Mouse (Mus musculus) hindbrain, postnatal 0 days (tissue): ENCODE results near the gene Tor1aip1. TPM values are rescaled to one million over a fixed set of nuclear protein-coding genes. Genes with fewer than 3 reads are reported as not detected.

Source experiments
- ATAC-seq: fragments of 200-750 bp; cut with Nextera tagmentation; 2 replicates; pipeline ENCODE4 v1.8.0; 2017; ENCODE audit warnings: mild to moderate bottlenecking, moderate TSS enrichment, moderate library complexity
- DNase-seq: peaks from one replicate; pipeline ENCODE4 v3.0.0-alpha.2; 2015; ENCODE audit warnings: low spot score
- H3K27ac ChIP-seq: fragments of 300-500 bp; sonication (generic); 2 replicates; pipeline ENCODE4 v1.5.1; 2014; ENCODE audit warnings: mild to moderate bottlenecking
- H3K27me3 ChIP-seq: fragments of 300-500 bp; sonication (generic); 2 replicates; pipeline ENCODE4 v1.6.1; 2014; ENCODE audit warnings: low read length, mixed read lengths; ENCODE audit not compliant: insufficient read depth
- H3K36me3 ChIP-seq: fragments of 300-500 bp; sonication (generic); 2 replicates; pipeline ENCODE4 v1.6.1; 2014; ENCODE audit warnings: low read length, mixed read lengths; ENCODE audit not compliant: insufficient read depth
- H3K4me1 ChIP-seq: fragments of 300-500 bp; sonication (generic); 2 replicates; pipeline ENCODE4 v1.6.1; 2014; ENCODE audit warnings: antibody characterized with exemption, low read length, mixed read lengths; ENCODE audit not compliant: insufficient read depth
- H3K4me2 ChIP-seq: fragments of 300-500 bp; sonication (generic); 2 replicates; pipeline ENCODE4 v1.6.1; 2014; ENCODE audit warnings: low read depth, mild to moderate bottlenecking, low read length, moderate library complexity, mixed read lengths
- H3K4me3 ChIP-seq: fragments of 300-500 bp; sonication (generic); 2 replicates; pipeline ENCODE4 v1.5.1; 2014; ENCODE audit warnings: low read length
- H3K9ac ChIP-seq: fragments of 300-500 bp; sonication (generic); replicated peaks from 2 replicates; pipeline ENCODE4 v1.6.1; 2014; ENCODE audit warnings: mild to moderate bottlenecking, low read length, moderate library complexity, mixed read lengths
- H3K9me3 ChIP-seq: fragments of 300-500 bp; sonication (generic); 2 replicates; pipeline ENCODE4 v1.6.1; 2016; ENCODE audit warnings: low read length, mixed read lengths
- CTCF ChIP-seq: IDR thresholded peaks from 2 replicates; pipeline ENCODE4 v1.5.1; 2016; ENCODE audit warnings: antibody characterized with exemption, control low read depth, low read depth
- WGBS: fragments of 180-500 bp; shearing (Covaris S2); extraction: QIAGEN DNeasy Blood & Tissue Kit; methylation state at CpG from one replicate; pipeline ENCODE4 v1.1.7; 2014; 5-methylcytosine and 5-hydroxymethylcytosine counted together
- polyA plus RNA-seq: library from polyadenylated mRNA; unstranded; fragments of >200 nt; fragmentation: Nextera tagmentation; extraction: Ambion mirVana; gene quantifications from 2 replicates; pipeline ENCODE4 v1.2.1, GENCODE M21; 2015
- total RNA-seq: library from RNA; depleted of rRNA; stranded (reverse); fragments of >200 nt; gene quantifications from 2 replicates; pipeline ENCODE4 v1.2.3, GENCODE M21; 2014

Tor1aip1 gene
- total and polyA plus RNA-seq, 2 experiments from 2014 or later: 26.9 to 30.5 TPM

DNA sequence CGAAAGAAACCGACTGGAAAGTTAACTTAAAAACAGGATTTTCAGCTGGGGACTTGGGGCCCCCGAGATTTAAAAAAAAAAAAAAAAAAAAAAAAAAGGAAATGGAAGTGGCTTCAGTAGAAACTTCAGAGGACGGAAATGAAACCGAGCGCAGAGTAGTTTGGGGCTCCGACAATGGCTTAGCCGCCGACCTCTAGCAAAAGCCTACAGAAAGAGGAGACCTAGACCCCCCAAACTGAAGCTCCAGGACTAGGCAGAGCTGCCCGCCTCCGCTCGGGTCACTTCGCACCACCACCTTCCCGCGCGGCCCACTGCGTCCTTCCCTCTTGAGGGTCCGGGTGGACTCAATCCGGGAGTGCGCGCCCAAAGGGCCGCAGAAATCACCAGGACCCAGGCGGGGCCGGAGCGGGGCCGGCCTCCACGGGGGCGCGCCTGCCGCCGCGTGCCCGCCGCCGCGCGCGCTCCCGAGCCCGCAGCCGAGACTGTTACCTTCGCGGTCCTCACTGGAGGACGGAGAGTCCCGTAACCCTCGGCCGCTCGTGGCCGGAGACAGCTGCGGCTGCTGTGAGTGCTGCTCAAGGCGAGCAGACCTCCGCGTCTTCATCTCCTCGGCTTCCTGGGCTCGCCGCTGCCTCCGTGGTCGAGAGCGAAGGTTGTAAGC is 881 bp downstream of the Tor1aip1 start, which contains the start of gene Tor1aip2:
Gene Tor1aip2, plus strand, starts transcription at position 135 of the 661 bp plus-strand sequence.
- no peaks in the 10 kb centered on the region for H3K27me3 ChIP-seq
- H3K4me2 ChIP-seq: peak within 1 kb of the TSS; percentile 70
- WGBS: under 1% methylated on average over 58 of the region's 59 CpGs
- peak within 1 kb of the TSS; percentile 89 for H3K9ac ChIP-seq
- peak; percentile 90 for DNase-seq
- TF ChIP-seq CTCF: no peak
- peaks cover 4% of the 10 kb centered on the region; the same call in 1 of the 2 replicates for H3K4me1 ChIP-seq
- H3K36me3 ChIP-seq: peaks cover 11% of the 10 kb centered on the region; the same call in 1 of the 2 replicates
- H3K27ac ChIP-seq: peak within 1 kb of the TSS; percentile 100
- no peaks in the 10 kb centered on the region for H3K9me3 ChIP-seq
- H3K4me3 ChIP-seq: peak within 1 kb of the TSS; percentile 85
- peak; percentile 73 for ATAC-seq

DNA sequence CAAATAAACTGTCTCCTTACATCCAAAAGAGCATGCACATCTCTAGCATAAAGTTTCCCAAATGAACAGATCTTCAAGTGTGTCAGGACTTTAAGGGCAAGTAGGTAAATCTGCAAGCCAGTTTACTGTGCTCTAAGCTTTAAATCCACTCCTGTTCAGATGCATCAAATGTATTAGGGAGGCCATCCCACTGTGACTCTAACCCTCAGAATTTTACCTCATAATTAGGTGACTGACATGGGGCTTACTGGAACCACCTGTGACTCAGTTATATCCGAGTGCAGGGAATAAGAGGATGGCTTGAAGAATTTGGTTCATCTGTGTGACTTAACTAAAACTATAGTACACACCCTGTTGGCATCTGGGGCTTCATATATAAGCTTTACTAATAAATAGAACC is 1.6 kb downstream of the Tor1aip1 start:
- Histone ChIP-seq H3K27ac (no peak overlapping the region), H3K4me3 (peak overlapping the region; percentile 85)
- WGBS: 33% methylated on average over 1 of the region's 1 CpGs

DNA sequence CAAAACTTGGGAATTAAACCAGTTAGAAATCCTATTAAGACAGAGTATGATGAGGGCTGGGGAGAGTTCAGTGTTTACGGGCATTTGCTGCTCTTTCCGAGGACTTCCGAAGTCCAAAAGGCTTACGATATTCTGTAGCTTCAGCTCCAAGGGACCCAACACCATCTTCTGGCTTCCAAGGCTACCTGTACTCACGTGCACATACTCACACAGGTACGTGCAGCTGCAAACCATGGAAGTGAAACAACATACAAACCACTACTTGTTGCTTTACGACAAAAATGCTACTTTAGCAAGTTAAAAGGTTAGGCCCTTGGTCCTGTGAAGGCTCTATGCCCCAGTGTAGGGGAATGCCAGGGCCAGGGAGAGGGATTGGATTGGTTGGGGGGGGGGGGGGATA is 2.4 kb downstream of the Tor1aip1 start:
- no peak for DNase-seq
- Histone ChIP-seq H3K36me3 (peaks cover 13% of the 10 kb centered on the region; the same call in 1 of the 2 replicates), H3K9me3 (no peaks in the 10 kb centered on the region), H3K27me3 (no peaks in the 10 kb centered on the region), H3K9ac (no peak overlapping the region), H3K4me3 (no peak overlapping the region), H3K4me1 (peaks cover 4% of the 10 kb centered on the region; the same call in 1 of the 2 replicates), H3K4me2 (no peak overlapping the region), H3K27ac (no peak overlapping the region)
- ATAC-seq: no peak
- TF ChIP-seq CTCF: no peak
- WGBS: 97% methylated on average over 7 of the region's 7 CpGs

More for the DNA sequence above, 1.6 kb downstream of the Tor1aip1 start:
- Histone ChIP-seq H3K4me2 (peak overlapping the region; percentile 70), H3K4me1 (peaks cover 4% of the 10 kb centered on the region; the same call in 1 of the 2 replicates), H3K9ac (peak overlapping the region; percentile 89; the same call in 1 of the 2 replicates), H3K27me3 (no peaks in the 10 kb centered on the region), H3K36me3 (peaks cover 13% of the 10 kb centered on the region; the same call in 1 of the 2 replicates), H3K9me3 (no peaks in the 10 kb centered on the region)
- ATAC-seq (no peak), DNase-seq (no peak)
- no peak for TF ChIP-seq CTCF

DNA sequence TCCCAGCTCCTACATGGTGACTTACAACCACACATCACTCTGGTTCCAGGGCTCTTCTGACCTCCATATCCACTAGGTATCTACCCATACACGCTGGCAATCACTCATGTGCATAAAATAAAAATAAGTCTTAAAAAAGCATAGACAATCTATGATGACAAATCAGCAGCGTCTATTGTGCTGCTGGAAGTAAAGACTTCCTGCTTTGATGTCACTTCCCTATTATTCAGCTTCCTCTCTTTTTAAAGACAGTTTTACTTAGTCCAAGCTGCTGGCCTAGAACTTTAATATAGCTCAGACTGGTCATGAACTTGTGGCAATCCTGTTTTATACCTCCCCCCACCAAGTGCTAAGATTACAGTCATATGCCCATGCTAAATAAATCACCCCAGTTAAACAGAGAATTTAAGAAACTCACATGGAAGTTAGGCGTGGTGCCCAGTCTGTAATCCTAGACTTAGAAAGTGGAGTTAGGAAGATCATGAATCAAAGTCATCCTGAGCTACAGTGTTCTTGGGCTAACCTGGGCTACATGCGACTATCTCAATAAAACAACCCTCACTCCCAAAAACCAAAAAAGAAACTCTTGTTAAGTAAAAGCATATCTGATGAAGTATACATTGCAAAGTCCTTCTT is 7.8 kb downstream of the Tor1aip1 start:
- peaks cover 21% of the 10 kb centered on the region; the same call in 1 of the 2 replicates for H3K36me3 ChIP-seq
- no peak for TF ChIP-seq CTCF

DNA sequence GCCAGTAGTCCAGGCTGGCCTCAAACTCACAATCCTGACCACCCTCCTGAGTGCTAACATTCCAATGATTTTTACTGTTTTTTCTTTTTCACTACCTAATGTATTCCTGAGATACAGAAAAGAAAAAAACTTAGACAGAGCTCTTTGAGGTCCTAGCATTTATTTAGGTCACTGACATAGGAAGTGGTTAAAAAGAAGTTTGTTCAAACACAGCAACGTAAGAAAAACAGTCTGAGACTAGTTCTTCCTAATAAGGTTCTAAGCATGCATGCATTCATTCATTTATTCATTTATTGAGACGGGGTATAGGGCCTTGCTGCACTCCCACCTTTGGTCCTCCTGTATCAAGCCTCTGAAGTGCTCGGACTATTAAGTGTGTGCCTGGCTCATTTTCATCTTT is 8.4 kb downstream of the Tor1aip1 start:
- H3K36me3 ChIP-seq: peaks cover 21% of the 10 kb centered on the region; the same call in 1 of the 2 replicates
- H3K27me3 ChIP-seq: no peaks in the 10 kb centered on the region
- DNase-seq (no peak), ATAC-seq (no peak)
- H3K4me2 ChIP-seq: no peak overlapping the region
- WGBS: 92% methylated on average over 3 of the region's 3 CpGs
- TF ChIP-seq CTCF: no peak
- H3K4me3 ChIP-seq: no peak overlapping the region
- no peaks in the 10 kb centered on the region for H3K4me1 ChIP-seq
- no peak overlapping the region for H3K27ac ChIP-seq
- H3K9ac ChIP-seq: no peak overlapping the region
- H3K9me3 ChIP-seq: no peaks in the 10 kb centered on the region

More for the DNA sequence above, 7.8 kb downstream of the Tor1aip1 start:
- H3K27me3 ChIP-seq: no peaks in the 10 kb centered on the region
- no peaks in the 10 kb centered on the region for H3K4me1 ChIP-seq
- no peak overlapping the region for H3K4me3 ChIP-seq
- no peak overlapping the region for H3K4me2 ChIP-seq
- H3K9ac ChIP-seq: no peak overlapping the region
- DNase-seq: no peak
- no peaks in the 10 kb centered on the region for H3K9me3 ChIP-seq
- 93% methylated on average over 4 of the region's 4 CpGs for WGBS
- ATAC-seq: no peak
- H3K27ac ChIP-seq: no peak overlapping the region

DNA sequence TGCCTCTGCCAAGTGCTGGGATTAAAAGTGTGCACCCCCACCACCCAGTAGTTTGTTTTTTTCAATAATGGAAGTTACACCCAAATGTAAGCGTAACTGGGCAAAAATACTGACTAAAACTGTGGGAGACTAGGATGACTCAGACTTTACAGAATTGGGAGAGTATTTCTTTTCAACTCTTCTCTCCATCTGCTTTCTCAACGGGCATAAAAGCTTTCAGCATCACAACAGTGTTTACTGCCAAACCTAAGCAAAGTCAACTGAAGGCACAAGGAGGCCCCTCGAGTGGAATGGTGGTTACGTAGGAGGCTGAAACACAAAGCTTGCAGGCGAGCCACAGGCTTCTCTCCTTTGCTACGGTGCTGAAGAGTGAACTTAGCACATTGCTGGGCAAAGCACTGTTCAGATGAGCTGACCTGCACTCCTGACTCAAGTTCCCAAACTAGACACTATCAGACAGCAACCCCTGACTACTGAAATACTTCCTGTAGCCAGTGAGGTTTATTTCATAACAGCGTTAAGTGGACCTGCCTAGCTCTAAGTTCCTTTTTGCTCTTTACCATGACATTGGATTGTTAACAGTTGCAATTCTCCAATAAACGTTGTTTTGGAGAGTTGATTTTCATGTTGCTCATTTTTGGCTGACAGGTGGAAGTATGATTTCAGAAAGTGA is 11.3 kb downstream of the Tor1aip1 start:
- ATAC-seq: no peak
- H3K27me3 ChIP-seq: no peaks in the 10 kb centered on the region
- peaks cover 7% of the 10 kb centered on the region; the same call in 1 of the 2 replicates for H3K36me3 ChIP-seq
- H3K4me3 ChIP-seq: no peak overlapping the region
- TF ChIP-seq CTCF: no peak
- no peak overlapping the region for H3K4me2 ChIP-seq
- 86% methylated on average over 8 of the region's 8 CpGs for WGBS
- no peak for DNase-seq
- H3K9ac ChIP-seq: no peak overlapping the region
- H3K9me3 ChIP-seq: no peaks in the 10 kb centered on the region
- no peak overlapping the region for H3K27ac ChIP-seq
- no peaks in the 10 kb centered on the region for H3K4me1 ChIP-seq
